ENCODE assay signal across 9 mouse cellular contexts in the genomic region with DNA sequence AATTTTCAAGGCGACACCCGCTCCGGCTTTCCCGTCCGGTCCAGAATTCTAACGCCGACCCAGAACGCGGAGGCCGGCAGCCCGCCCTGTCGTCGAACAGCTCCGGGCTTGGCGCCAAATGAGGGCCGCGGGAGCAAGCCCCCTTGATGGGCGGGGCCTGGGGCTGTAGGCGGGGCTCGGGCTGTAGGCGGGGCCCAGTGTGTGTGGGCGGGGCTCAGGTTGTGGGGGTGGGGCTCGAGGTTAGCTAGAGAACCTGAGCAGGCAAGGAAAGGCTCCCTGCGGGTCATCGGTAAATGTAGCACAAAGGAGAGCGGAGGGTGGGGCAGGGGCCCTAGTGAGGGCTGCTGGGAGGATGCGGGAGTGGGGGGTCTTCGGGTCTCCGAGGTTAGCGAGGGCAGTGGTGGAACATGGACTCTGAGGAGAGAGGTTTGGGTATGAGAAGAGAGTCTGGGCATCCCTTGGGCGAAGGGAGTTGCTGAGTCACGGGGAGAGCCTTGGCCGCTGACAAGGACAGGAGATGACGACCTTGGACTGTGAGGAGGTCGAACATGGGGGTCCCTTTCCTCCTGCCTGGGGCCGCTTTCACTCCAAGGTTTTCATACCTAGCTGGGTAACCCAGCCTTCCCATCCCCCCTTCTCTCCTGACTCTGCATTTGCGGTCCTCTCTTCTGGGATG. TPM values are rescaled to one million over a fixed set of nuclear protein-coding genes. Genes with fewer than 3 reads are reported as not detected.
DNase-seq lines count a peak whose midpoint lies in the region; ATAC-seq lines count a peak whose summit lies in the region.
"Had no signal": no experiment of that assay in that cellular context is flagged by ENCODE, and none has a peak within 500 bp of the region (broad histone marks: within the 10 kb centered on the region; RNA-seq: fewer than 3 reads in every experiment).

A gene (minus strand): TSS at position 120 of the 676 bp plus-strand sequence.

- H3K4me2 ChIP-seq in midbrain, embryonic 16.5 days (ENCODE audit: low read length): peak within 1 kb of the TSS; percentile 47

- 0 out of 2 replicates have a peak, but pooled peaks cover 2% of the 10 kb centered on the region for H3K36me3 ChIP-seq in forebrain, embryonic 10.5 days (replicated peaks)
- H3K36me3 ChIP-seq in hindbrain, embryonic 10.5 days: peaks cover 3% of the 10 kb centered on the region
- H3K36me3 ChIP-seq in midbrain, embryonic 16.5 days (ENCODE audit: control insufficient read depth, insufficient read depth, low read length): peaks cover under 1% of the 10 kb centered on the region; the same call in 1 of the 2 replicates

- H3K4me3 ChIP-seq in forebrain, embryonic 10.5 days: peak within 1 kb of the TSS; percentile 45
- H3K4me3 ChIP-seq in hindbrain, embryonic 10.5 days: peak within 1 kb of the TSS; percentile 46
- H3K4me3 ChIP-seq in midbrain, embryonic 16.5 days (ENCODE audit: low read depth, low read length): peak within 1 kb of the TSS; percentile 32
- H3K4me3 ChIP-seq: myocyte had no signal

- peak; percentile 17 for DNase-seq in urinary bladder, postnatal 10 days (ENCODE audit: low spot score)
- no peak for DNase-seq in urinary bladder, adult 18-20 months (ENCODE audit: low spot score in 2 of 2)
- peak; percentile 64 for DNase-seq in forebrain, embryonic 10.5 days (ENCODE audit: extremely low spot score, low spot score)
- DNase-seq in hindbrain, embryonic 10.5 days (ENCODE audit: low spot score): peak; percentile 56
- peak; percentile 61 for DNase-seq in liver
- DNase-seq in thymus, postnatal 0 days (ENCODE audit: low spot score): peak; percentile 41

- WGBS in forebrain, embryonic 10.5 days: 12% methylated on average over 37 of the region's 37 CpGs
- 10% methylated on average over 37 of the region's 37 CpGs for WGBS in hindbrain, embryonic 10.5 days
- WGBS in midbrain, embryonic 16.5 days: 9% methylated on average over 36 of the region's 37 CpGs

- H3K9ac ChIP-seq in midbrain, embryonic 16.5 days (ENCODE audit: low read depth, low read length): peak within 1 kb of the TSS; percentile 57

- H3K4me1 ChIP-seq in forebrain, embryonic 10.5 days: peaks cover 11% of the 10 kb centered on the region
- peaks cover 12% of the 10 kb centered on the region for H3K4me1 ChIP-seq in hindbrain, embryonic 10.5 days (replicated peaks)
- H3K4me1 ChIP-seq in midbrain, embryonic 16.5 days (ENCODE audit: control insufficient read depth, insufficient read depth, low read length): 0 out of 2 replicates have a peak, but pooled peaks cover 3% of the 10 kb centered on the region

- H3K27ac ChIP-seq in forebrain, embryonic 10.5 days: peak within 1 kb of the TSS; percentile 51; the same call in 1 of the 2 replicates
- peak within 1 kb of the TSS; percentile 23; the same call in 1 of the 2 replicates for H3K27ac ChIP-seq in hindbrain, embryonic 10.5 days
- H3K27ac ChIP-seq in midbrain, embryonic 16.5 days (ENCODE audit: low read length): no peak within 1 kb of the TSS

- H3K9me3 ChIP-seq in forebrain, embryonic 10.5 days: peaks cover 6% of the 10 kb centered on the region
- 0 out of 2 replicates have a peak, but pooled peaks cover 4% of the 10 kb centered on the region for H3K9me3 ChIP-seq in hindbrain, embryonic 10.5 days
- H3K9me3 ChIP-seq in midbrain, embryonic 16.5 days (replicated peaks; ENCODE audit: control insufficient read depth, low read length, poor library complexity, severe bottlenecking): no peaks in the 10 kb centered on the region

- ATAC-seq in midbrain, embryonic 16.5 days: no peak
- ATAC-seq in inflammation-experienced regulatory T-cells, adult 6 months: no peak

- H3K27me3 ChIP-seq in forebrain, embryonic 10.5 days (ENCODE audit: poor library complexity, severe bottlenecking): peaks cover 32% of the 10 kb centered on the region
- peaks cover 30% of the 10 kb centered on the region for H3K27me3 ChIP-seq in hindbrain, embryonic 10.5 days (ENCODE audit: insufficient read depth, poor library complexity, severe bottlenecking)
- H3K27me3 ChIP-seq in midbrain, embryonic 16.5 days (ENCODE audit: control insufficient read depth, insufficient read depth, low read depth, low read length): peaks cover 4% of the 10 kb centered on the region

RNA-seq across cellular contexts. Expression of the gene that starts here (rescaled TPM):
- polyA plus RNA-seq in forebrain, embryonic 10.5 days (2016; fragmentation: Nextera tagmentation; extraction: Ambion mirVana): 1.2 and 1.8 TPM in 2 replicates
- polyA plus RNA-seq in hindbrain, embryonic 10.5 days (2016; fragmentation: Nextera tagmentation; extraction: Ambion mirVana): 1.2 and 1.5 TPM in 2 replicates
- polyA plus RNA-seq in midbrain, embryonic 16.5 days (2015; fragmentation: Nextera tagmentation; extraction: Ambion mirVana): 0.51 and 0.77 TPM in 2 replicates
- 3.2 and 4.2 TPM in 2 replicates for polyA plus RNA-seq in thymus, postnatal 0 days (2015; fragmentation: Nextera tagmentation; extraction: Ambion mirVana)
- polyA plus RNA-seq in inflammation-experienced regulatory T-cells, adult 6 months (2017; shearing (Covaris generic)): not detected
- polyA plus RNA-seq: myocyte had no signal

Comparison
In these comparisons a context has a peak if more than half of its experiments do, and no peak if none do; other contexts are left out.
1. DNase-seq: peak in urinary bladder, postnatal 10 days (single experiment), forebrain, embryonic 10.5 days (single experiment), hindbrain, embryonic 10.5 days (single experiment), liver (single experiment) and thymus, postnatal 0 days (single experiment); none in urinary bladder, adult 18-20 months (0 of 2).
2. Peak in every context shown above with its lines, with median percentiles within 50 percentile points of each other: H3K4me3 ChIP-seq.